Mouse (Mus musculus) forebrain, embryonic 15.5 days (tissue): ENCODE measurements around the gene Cfap74. TPM values are rescaled to one million over a fixed set of nuclear protein-coding genes. Genes with fewer than 3 reads are reported as not detected.

ENCODE experiments used
- ATAC-seq: fragments of 200-750 bp; cut with Nextera tagmentation; replicated peaks from 2 replicates; pipeline ENCODE4 v1.8.0; 2017; ENCODE audit warnings: mild to moderate bottlenecking, moderate TSS enrichment, moderate library complexity
- H3K27ac ChIP-seq: fragments of 300-500 bp; sonication (generic); replicated peaks from 2 replicates; pipeline ENCODE4 v1.5.1; 2015; ENCODE audit warnings: mild to moderate bottlenecking, inconsistent platforms
- H3K27me3 ChIP-seq: fragments of 300-500 bp; sonication (generic); 2 replicates; pipeline ENCODE4 v1.6.1; 2015; ENCODE audit warnings: inconsistent platforms
- H3K36me3 ChIP-seq: fragments of 300-500 bp; sonication (generic); 2 replicates; pipeline ENCODE4 v1.6.1; 2015; ENCODE audit warnings: mild to moderate bottlenecking, inconsistent platforms
- H3K4me1 ChIP-seq: fragments of 300-500 bp; sonication (generic); 2 replicates; pipeline ENCODE4 v1.6.1; 2015; ENCODE audit warnings: inconsistent platforms
- H3K4me2 ChIP-seq: fragments of 300-500 bp; sonication (generic); replicated peaks from 2 replicates; pipeline ENCODE4 v1.6.1; 2015; ENCODE audit warnings: mild to moderate bottlenecking, inconsistent platforms
- H3K4me3 ChIP-seq: fragments of 300-500 bp; sonication (generic); 2 replicates; pipeline ENCODE4 v1.5.1; 2015; ENCODE audit warnings: mild to moderate bottlenecking, inconsistent platforms
- H3K9ac ChIP-seq: fragments of 300-500 bp; sonication (generic); replicated peaks from 2 replicates; pipeline ENCODE4 v1.6.1; 2015; ENCODE audit warnings: mild to moderate bottlenecking, inconsistent platforms
- H3K9me3 ChIP-seq: fragments of 300-500 bp; sonication (generic); 2 replicates; pipeline ENCODE4 v1.6.1; 2016; ENCODE audit warnings: inconsistent platforms
- WGBS: fragments of 180-500 bp; shearing (Covaris S2); methylation state at CpG from one replicate; pipeline ENCODE4 v1.1.7; 2015; ENCODE audit warnings: mixed read lengths; 5-methylcytosine and 5-hydroxymethylcytosine counted together
- polyA plus RNA-seq: library from polyadenylated mRNA; unstranded; fragments of >200 nt; fragmentation: Nextera tagmentation; extraction: Ambion mirVana; gene quantifications from 2 replicates; pipeline ENCODE4 v1.2.1, GENCODE M21; 2015

Gene Cfap74
- 3.8 and 4.3 TPM in 2 replicates for polyA plus RNA-seq

DNA sequence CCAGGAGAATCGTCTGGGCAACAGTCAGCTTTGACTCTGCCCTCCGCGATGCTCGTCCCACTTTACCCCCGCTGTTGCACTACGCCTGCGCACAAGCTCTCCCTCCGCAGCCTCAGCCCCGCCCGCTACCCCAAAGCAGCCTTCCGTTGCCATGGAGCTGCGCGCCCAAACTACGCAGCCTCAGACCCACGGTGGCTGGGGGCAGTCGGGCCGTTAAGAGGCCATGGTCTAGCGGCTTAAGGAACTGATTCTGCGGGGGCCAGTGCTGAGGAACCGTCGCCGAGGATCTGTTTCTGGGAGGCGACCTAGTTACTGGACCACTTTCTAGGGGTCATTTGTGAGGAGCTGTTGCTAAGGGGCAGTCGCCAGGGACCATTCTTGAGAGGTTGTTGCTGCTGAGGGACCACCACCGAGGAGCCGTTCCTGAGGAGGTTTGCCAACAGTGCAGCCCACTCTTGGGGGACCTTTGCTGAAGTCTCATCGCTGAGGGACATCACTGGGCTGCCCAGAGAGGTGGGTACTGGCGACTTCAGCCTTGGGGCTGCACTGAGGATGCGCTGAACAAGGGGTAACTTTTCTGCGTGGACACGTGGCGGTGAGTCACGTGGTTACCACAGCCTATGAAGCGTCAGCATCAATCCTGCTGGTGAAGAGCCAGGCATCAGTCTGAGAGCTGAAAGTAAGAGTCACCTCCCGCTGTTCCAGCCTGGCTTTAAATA lies at the start of gene Cfap74:
TSS of gene Cfap74 (plus strand) at position 133 of the 719 bp plus-strand sequence.
- no peaks in the 10 kb centered on the region for H3K36me3 ChIP-seq
- no peaks in the 10 kb centered on the region for H3K9me3 ChIP-seq
- peak within 1 kb of the TSS; percentile 47 for H3K9ac ChIP-seq
- H3K27ac ChIP-seq: peak within 1 kb of the TSS; percentile 44
- H3K4me3 ChIP-seq: peak within 1 kb of the TSS; percentile 60
- H3K4me2 ChIP-seq: peak within 1 kb of the TSS; percentile 89
- H3K27me3 ChIP-seq: no peaks in the 10 kb centered on the region
- ATAC-seq: peak; percentile 99
- peaks cover 13% of the 10 kb centered on the region for H3K4me1 ChIP-seq
- WGBS: under 1% methylated on average over 35 of the region's 35 CpGs

DNA sequence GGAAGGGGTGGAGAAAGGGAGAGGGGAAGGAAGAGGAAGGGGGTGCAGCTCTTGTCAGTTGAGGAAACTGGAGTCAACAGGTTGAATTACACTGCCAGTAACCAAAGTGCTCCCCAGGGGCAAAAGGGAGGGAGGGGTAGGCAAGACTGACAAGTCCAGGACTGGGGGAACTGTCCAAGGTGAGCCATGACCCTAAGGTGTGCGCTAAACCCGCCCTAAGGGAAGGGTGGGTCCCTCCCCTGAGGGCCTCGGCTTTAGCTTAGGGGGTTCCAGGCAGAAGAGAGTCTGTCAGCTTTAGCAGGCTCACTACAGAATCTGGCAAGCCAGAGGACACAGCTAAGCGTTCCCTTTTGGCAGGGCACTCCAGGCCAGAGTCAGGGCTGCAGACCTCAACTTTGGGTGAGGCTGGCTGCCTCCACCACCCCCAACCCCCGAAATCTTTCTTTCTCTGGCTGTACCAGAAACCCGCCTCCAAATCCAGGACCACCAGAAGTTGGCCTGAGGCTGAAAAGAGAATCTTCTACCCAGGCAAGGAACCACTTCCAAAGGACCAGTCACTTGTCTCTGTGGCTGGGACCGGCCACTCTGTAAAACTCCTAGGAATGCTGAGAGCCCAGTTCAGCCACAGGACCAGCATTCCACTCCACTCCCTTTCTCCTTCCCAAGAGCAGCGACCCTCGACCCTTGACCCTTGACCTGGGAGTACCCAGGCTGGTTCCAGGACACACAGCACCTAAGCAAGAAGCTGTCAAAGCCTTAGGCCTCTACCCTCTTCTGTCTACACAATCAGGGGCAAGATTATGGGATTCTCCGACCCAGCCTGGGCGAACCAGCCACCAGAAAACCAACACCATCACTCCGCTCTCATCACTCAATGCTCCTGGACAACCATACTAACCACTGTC lies 49.2 kb upstream of the Cfap74 start:
- Histone ChIP-seq H3K4me1 (peaks cover 12% of the 10 kb centered on the region), H3K36me3 (no peaks in the 10 kb centered on the region), H3K9ac (no peak overlapping the region), H3K4me2 (no peak overlapping the region), H3K27ac (no peak overlapping the region), H3K27me3 (peaks cover 58% of the 10 kb centered on the region), H3K9me3 (no peaks in the 10 kb centered on the region), H3K4me3 (no peak overlapping the region)
- 47% methylated on average over 12 of the region's 12 CpGs for WGBS
- no peak for ATAC-seq

DNA sequence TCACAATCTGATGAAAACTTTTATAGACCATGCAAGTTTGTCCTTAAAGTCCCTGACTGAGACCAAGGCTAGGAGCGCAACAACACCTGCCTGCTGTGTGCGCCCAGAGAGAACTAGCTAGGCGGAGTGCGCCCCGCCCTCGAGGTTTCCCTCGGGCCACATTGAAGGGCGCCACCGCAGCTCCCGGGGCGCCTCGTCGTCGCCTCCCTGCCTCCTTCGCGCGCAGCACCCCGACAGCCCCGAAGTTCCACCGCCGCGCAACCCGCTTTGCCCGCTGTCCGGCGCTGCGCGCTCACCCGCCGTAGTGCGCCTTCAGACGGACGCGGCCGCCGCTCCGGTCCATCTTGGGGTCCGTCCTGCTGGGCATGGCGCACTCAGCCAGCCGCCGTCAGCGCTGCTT lies 48.1 kb upstream of the Cfap74 start:
- H3K36me3 ChIP-seq: no peaks in the 10 kb centered on the region
- H3K4me1 ChIP-seq: peaks cover 12% of the 10 kb centered on the region
- no peak overlapping the region for H3K27ac ChIP-seq
- peak overlapping the region; percentile 40 for H3K4me3 ChIP-seq
- no peak overlapping the region for H3K9ac ChIP-seq
- no peak for ATAC-seq
- WGBS: under 1% methylated on average over 41 of the region's 42 CpGs
- H3K9me3 ChIP-seq: no peaks in the 10 kb centered on the region
- H3K27me3 ChIP-seq: peaks cover 59% of the 10 kb centered on the region
- H3K4me2 ChIP-seq: peak overlapping the region; percentile 54

DNA sequence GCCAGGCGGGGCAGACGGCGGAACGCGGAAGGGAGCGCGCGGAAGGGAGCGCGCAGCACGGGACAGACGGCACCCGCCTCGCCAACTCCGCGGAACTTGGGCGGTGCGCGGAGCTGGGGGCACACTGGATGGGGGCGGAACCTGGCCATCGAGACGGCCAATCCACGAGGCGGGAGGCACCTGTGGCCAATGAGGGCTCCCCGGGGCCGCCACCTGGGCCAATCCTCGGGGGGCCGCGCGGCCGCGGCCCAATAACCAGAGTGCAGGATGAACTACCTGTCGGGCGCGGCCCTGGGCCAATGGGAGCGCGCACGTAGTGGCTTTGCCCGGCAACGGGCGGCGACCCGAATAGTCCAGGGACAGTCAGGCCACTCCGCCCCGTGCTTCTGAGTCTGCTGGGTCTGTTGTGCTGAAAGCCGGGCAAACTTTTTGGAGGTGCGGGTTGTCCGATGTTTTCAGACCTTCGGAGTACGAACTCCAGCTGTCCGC lies 47.6 kb upstream of the Cfap74 start, which contains the start of gene Prkcz:
TSS of gene Prkcz (minus strand) at position 59 of the 489 bp plus-strand sequence.
- H3K4me1 ChIP-seq: peaks cover 12% of the 10 kb centered on the region
- H3K9me3 ChIP-seq: no peaks in the 10 kb centered on the region
- under 1% methylated on average over 51 of the region's 51 CpGs for WGBS
- peaks cover 64% of the 10 kb centered on the region for H3K27me3 ChIP-seq
- H3K9ac ChIP-seq: no peak within 1 kb of the TSS
- H3K4me2 ChIP-seq: peak within 1 kb of the TSS; percentile 54
- peak within 1 kb of the TSS; percentile 40 for H3K4me3 ChIP-seq
- peak; percentile 64; the same call in 1 of the 2 replicates for ATAC-seq
- H3K27ac ChIP-seq: no peak within 1 kb of the TSS
- no peaks in the 10 kb centered on the region for H3K36me3 ChIP-seq

DNA sequence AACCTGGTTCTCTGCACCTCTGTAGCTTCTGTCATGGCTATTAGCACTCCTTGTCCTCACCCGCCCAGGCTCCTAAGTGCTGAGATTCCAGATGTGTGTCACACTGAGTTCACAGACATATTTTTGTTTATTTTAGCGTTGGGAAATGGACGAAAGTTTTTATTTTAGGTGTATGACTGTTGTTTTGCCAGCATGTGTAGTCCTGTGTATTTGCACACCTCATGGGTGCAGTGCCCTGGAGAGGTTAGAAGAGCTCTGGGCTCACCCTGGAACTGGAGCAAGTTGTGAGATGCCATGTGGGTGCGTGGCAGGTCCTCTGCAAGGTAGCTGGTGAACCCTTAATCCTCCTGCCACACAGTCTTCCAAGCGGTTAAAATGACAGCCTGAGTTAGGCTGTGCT lies 46.5 kb upstream of the Cfap74 start:
- H3K4me3 ChIP-seq: no peak overlapping the region
- no peak overlapping the region for H3K9ac ChIP-seq
- no peaks in the 10 kb centered on the region for H3K9me3 ChIP-seq
- H3K4me2 ChIP-seq: no peak overlapping the region
- peaks cover 64% of the 10 kb centered on the region for H3K27me3 ChIP-seq
- no peak for ATAC-seq
- peaks cover 12% of the 10 kb centered on the region for H3K4me1 ChIP-seq
- no peak overlapping the region for H3K27ac ChIP-seq
- no peaks in the 10 kb centered on the region for H3K36me3 ChIP-seq
- 47% methylated on average over 5 of the region's 5 CpGs for WGBS

DNA sequence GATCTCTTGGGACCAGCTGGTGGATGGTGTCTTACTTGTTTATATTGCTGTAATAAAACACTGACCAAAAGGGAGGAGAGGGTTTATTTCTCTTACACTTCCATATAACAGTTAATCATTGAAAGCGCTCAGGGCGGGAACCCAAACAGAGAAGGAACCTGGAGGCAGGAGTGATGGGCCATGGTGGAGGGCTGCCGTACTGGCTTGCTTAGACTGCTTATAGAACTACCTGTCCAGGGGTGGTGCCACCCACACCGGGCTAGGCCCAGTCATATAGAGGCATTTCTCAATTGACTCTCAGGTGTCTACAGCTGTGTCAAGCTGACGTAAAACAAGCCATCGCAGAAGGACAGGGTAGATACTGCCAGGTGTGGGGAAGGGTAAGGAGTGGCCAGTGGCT lies 42.2 kb upstream of the Cfap74 start:
- H3K36me3 ChIP-seq: no peaks in the 10 kb centered on the region
- H3K4me3 ChIP-seq: no peak overlapping the region
- no peak overlapping the region for H3K4me2 ChIP-seq
- H3K27ac ChIP-seq: no peak overlapping the region
- H3K27me3 ChIP-seq: peaks cover 27% of the 10 kb centered on the region
- WGBS: 90% methylated on average over 6 of the region's 6 CpGs
- peaks cover 4% of the 10 kb centered on the region for H3K4me1 ChIP-seq
- no peaks in the 10 kb centered on the region for H3K9me3 ChIP-seq
- H3K9ac ChIP-seq: no peak overlapping the region
- ATAC-seq: no peak

DNA sequence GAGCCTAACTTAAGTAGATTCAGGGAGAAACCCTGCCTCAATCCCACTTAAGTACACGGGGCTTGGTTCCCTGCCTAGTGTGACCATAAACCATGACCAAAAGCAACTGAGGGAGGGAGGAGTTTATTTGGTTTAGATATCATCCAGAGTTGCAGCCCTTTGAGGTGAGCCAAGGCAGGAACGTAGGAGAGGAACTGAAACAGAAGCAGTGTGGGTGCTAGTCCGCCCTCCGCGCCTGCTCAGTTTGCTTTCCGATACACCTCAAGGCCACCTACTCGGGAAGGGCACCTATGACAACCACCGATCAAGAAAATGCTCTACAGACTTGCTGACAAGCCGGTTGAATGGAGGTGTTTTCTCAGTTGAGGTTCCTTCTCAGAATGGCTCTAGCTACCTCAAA lies 41.3 kb upstream of the Cfap74 start:
- Histone ChIP-seq H3K4me3 (no peak overlapping the region), H3K4me1 (peaks cover 4% of the 10 kb centered on the region; the same call in 1 of the 2 replicates), H3K36me3 (no peaks in the 10 kb centered on the region), H3K27me3 (peaks cover 17% of the 10 kb centered on the region), H3K27ac (no peak overlapping the region), H3K9me3 (no peaks in the 10 kb centered on the region), H3K9ac (no peak overlapping the region), H3K4me2 (no peak overlapping the region)
- WGBS: 95% methylated on average over 9 of the region's 9 CpGs
- no peak for ATAC-seq

DNA sequence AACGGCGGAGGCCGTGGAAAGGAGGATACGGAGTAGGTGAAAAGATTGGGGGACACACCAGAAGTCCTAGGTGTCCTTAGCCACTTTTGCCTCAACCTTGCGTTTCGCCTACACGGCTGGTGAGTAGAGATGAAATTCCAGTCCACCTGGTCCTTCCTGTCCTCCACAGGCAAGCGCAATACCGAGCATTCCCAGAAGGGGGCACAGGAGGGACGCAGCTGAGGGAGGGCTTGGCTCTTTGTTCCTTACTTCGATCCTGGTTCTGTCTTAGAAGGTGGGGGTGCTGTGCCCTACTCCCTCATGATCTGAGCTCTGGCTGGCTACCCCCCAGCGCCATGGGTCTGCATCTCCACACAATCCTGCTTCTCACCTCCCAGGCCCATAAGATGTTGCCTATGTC lies 40.3 kb upstream of the Cfap74 start:
- H3K9me3 ChIP-seq: no peaks in the 10 kb centered on the region
- H3K36me3 ChIP-seq: no peaks in the 10 kb centered on the region
- no peak overlapping the region for H3K4me3 ChIP-seq
- WGBS: 23% methylated on average over 12 of the region's 12 CpGs
- 0 out of 2 replicates have a peak overlapping the region, but pooled peaks have one; percentile 15 for H3K4me2 ChIP-seq
- H3K27ac ChIP-seq: no peak overlapping the region
- peaks cover 4% of the 10 kb centered on the region; the same call in 1 of the 2 replicates for H3K4me1 ChIP-seq
- peaks cover 10% of the 10 kb centered on the region; the same call in 1 of the 2 replicates for H3K27me3 ChIP-seq
- no peak for ATAC-seq
- H3K9ac ChIP-seq: no peak overlapping the region

DNA sequence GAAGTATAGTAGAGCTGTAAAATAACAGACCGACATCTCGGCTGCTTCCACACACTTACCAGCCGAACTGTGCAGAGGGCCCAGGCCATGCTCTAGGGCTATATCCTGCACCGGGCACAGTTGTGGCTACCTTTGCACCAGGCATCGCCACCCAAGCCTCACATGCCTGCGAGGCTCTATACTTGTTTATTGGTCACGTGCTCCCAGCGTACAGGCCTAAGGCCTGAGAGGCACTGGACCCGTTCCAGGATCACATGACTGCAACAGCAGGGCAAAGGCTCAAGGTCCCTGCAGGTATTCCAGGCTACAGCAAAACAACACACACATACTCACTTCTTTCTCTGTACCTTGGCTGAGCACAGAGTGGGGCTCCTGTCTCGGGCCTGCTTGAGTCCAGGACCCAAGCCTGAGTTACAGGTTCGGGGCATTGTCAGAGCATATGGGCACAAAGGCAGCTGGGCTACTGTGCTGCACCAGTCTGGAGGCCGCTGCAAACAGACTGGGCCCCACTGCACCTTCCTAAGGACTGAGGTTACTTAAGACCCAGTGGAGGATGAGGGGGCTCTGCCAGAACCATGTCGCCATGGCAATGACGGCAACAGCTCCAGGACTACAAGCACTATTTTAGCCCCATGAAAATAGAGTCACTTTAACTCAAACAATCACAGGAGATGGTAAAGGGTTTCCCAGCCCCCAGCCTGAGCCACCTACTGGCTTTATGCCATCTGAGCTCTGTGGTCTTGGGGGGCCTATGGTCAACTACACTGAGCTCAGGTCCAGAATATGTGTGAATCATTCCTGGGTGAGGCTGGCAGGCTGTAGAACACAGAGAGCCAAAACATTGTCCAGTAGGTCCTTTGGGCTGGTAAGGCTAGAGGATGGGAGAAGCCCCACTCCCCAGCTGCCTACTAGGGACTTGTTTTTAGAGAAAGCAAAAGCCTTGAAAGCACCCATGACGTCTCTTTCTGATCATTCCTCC lies 38.0 kb upstream of the Cfap74 start:
- Histone ChIP-seq H3K9me3 (no peaks in the 10 kb centered on the region), H3K4me3 (no peak overlapping the region), H3K9ac (no peak overlapping the region), H3K27me3 (0 out of 2 replicates have a peak, but pooled peaks cover 3% of the 10 kb centered on the region), H3K36me3 (no peaks in the 10 kb centered on the region), H3K27ac (no peak overlapping the region), H3K4me2 (no peak overlapping the region), H3K4me1 (peaks cover 4% of the 10 kb centered on the region; the same call in 1 of the 2 replicates)
- no peak for ATAC-seq
- WGBS: 82% methylated on average over 15 of the region's 15 CpGs

DNA sequence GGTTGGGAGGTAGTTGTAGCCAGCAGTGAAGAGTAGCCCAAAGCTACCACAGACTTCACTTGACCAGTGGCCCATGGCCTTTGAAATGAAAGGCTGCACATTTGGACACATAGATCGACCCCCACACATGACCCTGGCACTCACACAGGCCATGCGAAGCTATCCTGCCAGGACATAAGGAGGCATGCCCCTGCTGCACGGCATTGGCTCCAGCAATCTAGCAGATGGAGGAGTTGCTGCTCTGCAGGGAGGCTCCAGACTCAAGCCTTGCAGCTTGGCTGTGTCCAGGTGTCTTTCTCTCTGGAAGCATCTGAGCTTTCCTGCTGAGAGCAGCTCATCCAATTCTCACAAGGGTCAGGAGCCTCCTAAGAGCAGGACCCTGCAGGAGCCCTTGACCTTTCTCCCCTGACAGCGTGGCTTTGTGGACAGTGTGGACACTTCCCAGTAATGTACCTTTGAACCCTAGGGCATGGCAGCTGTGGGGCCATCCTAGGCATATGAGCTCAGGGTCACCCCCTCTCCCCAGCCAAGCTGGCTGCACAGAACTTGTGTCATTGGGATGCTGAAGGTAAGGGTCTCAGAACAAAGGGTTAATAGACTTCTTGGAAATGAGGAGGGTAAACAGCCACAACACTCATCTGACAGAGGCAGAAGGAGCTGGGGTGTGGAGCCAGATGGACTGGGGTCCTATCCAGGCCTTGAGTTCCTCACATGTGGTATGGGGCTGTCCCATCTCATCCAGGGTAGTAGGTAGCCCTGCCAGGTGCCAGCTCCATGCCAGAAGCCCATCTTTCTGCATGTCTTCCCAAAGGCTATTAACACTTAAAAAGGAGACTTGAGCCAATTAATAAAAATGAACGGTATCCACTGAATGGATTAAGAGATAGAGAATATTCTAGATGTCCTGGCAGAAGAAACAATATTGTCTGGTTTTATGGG lies 36.9 kb upstream of the Cfap74 start:
- Histone ChIP-seq H3K27ac (no peak overlapping the region), H3K27me3 (no peaks in the 10 kb centered on the region), H3K9me3 (no peaks in the 10 kb centered on the region), H3K4me1 (peaks cover 4% of the 10 kb centered on the region; the same call in 1 of the 2 replicates), H3K4me3 (no peak overlapping the region), H3K9ac (no peak overlapping the region), H3K4me2 (no peak overlapping the region), H3K36me3 (no peaks in the 10 kb centered on the region)
- WGBS: 77% methylated on average over 5 of the region's 5 CpGs
- ATAC-seq: no peak
